Mouse (Mus musculus): ENCODE measurements at regions not wholly inside any gene's neighbourhood (a gene's known extent, or its start where the extent isn't known, plus 50 kb on each side); places are given as distances from the start of the nearest gene placed in this dataset.

DNA sequence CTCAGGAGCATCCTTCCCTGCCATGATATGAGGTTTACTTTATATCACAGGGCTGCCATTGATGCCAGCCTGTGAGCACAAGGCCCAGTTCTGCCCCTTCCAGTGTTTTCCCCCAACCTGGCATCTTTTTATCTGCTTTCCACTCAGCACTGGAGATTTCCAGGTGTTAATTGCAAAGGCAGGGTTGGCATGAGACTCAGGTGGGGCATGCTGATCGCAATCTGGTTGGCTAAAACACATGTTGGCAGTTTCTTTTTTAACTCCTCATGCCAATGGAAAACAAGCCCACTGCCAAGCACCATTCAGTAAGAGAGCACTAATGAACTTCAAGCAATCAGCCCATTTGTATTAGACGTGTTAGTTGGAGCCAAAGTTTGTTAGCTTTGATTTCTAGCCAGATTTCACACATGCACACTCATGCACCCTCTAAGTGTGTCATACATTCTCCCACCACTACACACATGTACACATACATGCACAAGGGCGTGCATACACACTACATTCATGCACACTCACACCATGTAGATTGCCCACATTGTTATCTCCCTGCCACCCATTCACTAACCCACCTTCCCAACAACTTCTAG, 192.5 kb upstream of the Gmds start:
- Histone ChIP-seq H3K4me3 (no peak overlapping the region), H3K9me3 (no peaks in the 10 kb centered on the region), H3K4me1 (no peaks in the 10 kb centered on the region), H3K27me3 (no peaks in the 10 kb centered on the region), H3K36me3 (no peaks in the 10 kb centered on the region), H3K27ac (replicated peaks) (no peak overlapping the region), H3K4me2 (replicated peaks) (no peak overlapping the region), H3K9ac (replicated peaks) (no peak overlapping the region)
- no peak for ATAC-seq (ENCODE audit: low FRiP score, low read depth)
- WGBS = 80% methylated on average over 3 of the region's 3 CpGs

- ATAC-seq (ENCODE audit: low FRiP score, low read depth) = no peak
- Histone ChIP-seq H3K27ac (replicated peaks) (no peak overlapping the region), H3K27me3 (no peaks in the 10 kb centered on the region), H3K4me2 (replicated peaks) (no peak overlapping the region), H3K4me1 (no peaks in the 10 kb centered on the region), H3K9me3 (no peaks in the 10 kb centered on the region), H3K36me3 (no peaks in the 10 kb centered on the region), H3K4me3 (no peak overlapping the region), H3K9ac (replicated peaks) (no peak overlapping the region)
- WGBS = 77% methylated on average over 16 of the region's 16 CpGs
Measured at GRCm38 (mm10) chr13:32518611-32519344, 180.2 kb upstream of the Gmds start.

DNA sequence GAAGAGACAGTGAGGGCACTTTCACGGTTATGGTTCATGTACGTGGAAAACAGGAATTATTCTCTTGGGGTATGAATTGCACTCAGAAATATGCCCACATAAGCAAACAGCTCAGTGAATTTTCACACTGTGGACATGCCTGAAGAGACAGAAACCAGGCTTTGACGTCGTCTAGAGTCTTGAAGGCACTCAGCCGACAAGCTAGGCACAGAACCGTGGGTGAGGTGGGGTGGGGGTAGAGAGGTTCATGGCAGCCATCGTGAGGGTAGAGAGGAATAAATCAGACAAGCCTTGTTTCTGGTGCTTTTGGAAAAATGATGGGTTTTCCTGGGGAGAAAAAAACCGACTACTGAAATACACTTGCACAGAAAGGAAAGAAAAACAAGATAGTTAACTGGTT, 179.0 kb upstream of the Gmds start:
- Histone ChIP-seq H3K36me3 (no peaks in the 10 kb centered on the region), H3K27me3 (no peaks in the 10 kb centered on the region), H3K4me1 (no peaks in the 10 kb centered on the region), H3K4me2 (replicated peaks) (no peak overlapping the region), H3K27ac (replicated peaks) (no peak overlapping the region), H3K9ac (replicated peaks) (no peak overlapping the region), H3K9me3 (no peaks in the 10 kb centered on the region), H3K4me3 (no peak overlapping the region)
- WGBS = 83% methylated on average over 8 of the region's 8 CpGs
- no peak for ATAC-seq (ENCODE audit: low FRiP score, low read depth)

DNA sequence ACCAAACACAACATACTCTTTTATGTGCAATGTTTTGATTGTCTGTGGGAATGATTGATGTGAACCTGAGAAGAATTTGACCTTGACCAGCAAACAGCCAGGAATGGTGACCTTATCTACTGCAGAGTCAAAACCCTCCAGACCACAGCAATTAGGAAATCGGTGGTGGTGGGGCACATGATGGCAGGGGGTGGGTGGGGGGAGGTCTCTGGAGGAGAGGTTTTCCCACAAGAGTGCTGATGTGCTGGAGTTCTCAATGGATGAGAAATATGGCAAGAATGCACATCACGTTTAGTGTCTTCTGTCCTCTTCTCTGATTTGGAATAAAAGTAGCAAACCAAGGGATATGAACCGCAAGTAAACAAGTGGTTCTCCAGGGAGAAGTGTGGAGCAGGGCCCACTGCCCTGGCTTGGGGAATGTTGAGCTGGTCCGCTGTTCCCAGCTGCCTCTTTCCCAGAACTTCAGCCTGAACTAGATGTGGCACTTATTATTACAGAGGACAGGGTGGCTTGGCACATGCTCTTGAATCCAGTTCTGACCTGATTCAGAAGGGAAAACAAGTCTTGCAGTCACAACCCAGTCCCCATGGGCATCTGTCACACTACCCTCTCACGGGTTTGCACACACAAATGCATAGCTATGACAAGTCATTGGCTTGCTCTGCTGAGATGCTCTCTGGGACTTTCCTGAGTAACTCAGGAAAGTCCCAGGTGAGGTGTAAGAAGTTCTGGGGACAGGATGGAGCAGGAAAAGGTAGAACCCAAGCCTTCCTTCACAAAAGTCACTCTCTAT, 170.9 kb upstream of the Gmds start:
- ATAC-seq (ENCODE audit: low FRiP score, low read depth) = no peak
- no peaks in the 10 kb centered on the region for H3K4me1 ChIP-seq
- H3K9ac ChIP-seq (replicated peaks) = no peak overlapping the region
- no peaks in the 10 kb centered on the region for H3K36me3 ChIP-seq
- no peaks in the 10 kb centered on the region for H3K27me3 ChIP-seq
- WGBS = 77% methylated on average over 5 of the region's 5 CpGs
- no peaks in the 10 kb centered on the region for H3K9me3 ChIP-seq
- no peak overlapping the region for H3K4me3 ChIP-seq
- H3K4me2 ChIP-seq (replicated peaks) = no peak overlapping the region
- H3K27ac ChIP-seq (replicated peaks) = no peak overlapping the region

GRCm38 (mm10) chr13:32508447-32508846, 169.9 kb upstream of the Gmds start:
- no peak for ATAC-seq (ENCODE audit: low FRiP score, low read depth)
- 87% methylated on average over 3 of the region's 3 CpGs for WGBS
- Histone ChIP-seq H3K9ac (replicated peaks) (no peak overlapping the region), H3K4me1 (no peaks in the 10 kb centered on the region), H3K4me3 (no peak overlapping the region), H3K36me3 (no peaks in the 10 kb centered on the region), H3K9me3 (no peaks in the 10 kb centered on the region), H3K27me3 (no peaks in the 10 kb centered on the region), H3K27ac (replicated peaks) (no peak overlapping the region), H3K4me2 (replicated peaks) (no peak overlapping the region)

DNA sequence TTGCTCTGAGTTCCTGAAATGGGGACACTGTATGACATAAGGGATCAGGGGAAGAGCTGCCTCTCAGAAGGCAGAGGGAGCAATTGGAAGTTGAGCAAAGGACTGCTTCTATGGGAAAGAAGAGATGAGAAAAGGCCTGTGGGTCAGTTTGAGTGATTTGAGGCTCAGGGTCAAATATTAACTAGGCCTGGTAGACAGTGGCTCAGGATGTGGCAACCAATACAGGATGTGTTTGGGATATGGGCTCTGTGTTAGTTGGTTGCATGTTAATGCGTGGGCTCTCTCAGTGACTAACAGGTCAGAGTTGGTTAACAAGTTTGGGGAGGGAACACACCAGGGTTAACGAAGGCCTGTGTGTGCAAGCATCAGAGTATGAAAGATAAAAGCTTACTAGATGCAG, 169.3 kb upstream of the Gmds start:
- ATAC-seq (ENCODE audit: low FRiP score, low read depth) = no peak
- H3K36me3 ChIP-seq = no peaks in the 10 kb centered on the region
- no peak overlapping the region for H3K4me2 ChIP-seq (replicated peaks)
- no peaks in the 10 kb centered on the region for H3K4me1 ChIP-seq
- H3K27ac ChIP-seq (replicated peaks) = no peak overlapping the region
- H3K9me3 ChIP-seq = no peaks in the 10 kb centered on the region
- no peak overlapping the region for H3K9ac ChIP-seq (replicated peaks)
- WGBS = 96% methylated on average over 2 of the region's 2 CpGs
- no peaks in the 10 kb centered on the region for H3K27me3 ChIP-seq
- H3K4me3 ChIP-seq = no peak overlapping the region

DNA sequence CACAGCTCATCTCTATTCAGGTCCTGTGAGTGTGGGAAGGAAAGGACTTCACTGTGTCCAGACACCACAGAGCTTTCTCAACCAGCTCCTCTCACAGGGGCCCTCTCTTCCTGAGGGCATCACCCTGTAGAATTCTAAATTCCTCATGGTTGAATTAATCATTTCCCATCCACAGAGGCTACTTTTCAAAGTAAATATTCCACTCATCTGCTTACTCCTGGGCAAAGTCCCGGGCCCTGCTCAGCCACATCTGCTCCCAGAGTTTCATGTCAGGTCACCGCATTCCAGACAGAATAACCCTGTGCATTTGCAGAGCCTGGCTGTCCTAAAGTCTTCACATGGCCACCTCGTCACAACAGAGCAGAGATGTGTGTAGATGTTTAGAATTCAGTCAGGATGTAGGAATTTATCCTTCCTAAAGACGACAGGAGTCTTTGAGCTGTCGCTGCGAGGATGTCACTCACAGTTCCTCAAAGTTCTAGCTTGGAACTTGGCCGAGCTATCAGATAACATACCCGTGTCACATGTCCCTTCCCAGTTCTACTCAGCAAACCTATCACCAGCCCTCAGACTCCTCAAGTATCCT, 159.8 kb upstream of the Gmds start:
- Histone ChIP-seq H3K4me3 (no peak overlapping the region), H3K9ac (replicated peaks) (no peak overlapping the region)
- ATAC-seq (ENCODE audit: low FRiP score, low read depth) = no peak

GRCm38 (mm10) chr13:32496263-32496662, 157.7 kb upstream of the Gmds start:
- Histone ChIP-seq H3K4me1 (no peaks in the 10 kb centered on the region), H3K27ac (replicated peaks) (no peak overlapping the region), H3K4me3 (no peak overlapping the region), H3K36me3 (no peaks in the 10 kb centered on the region), H3K27me3 (no peaks in the 10 kb centered on the region), H3K9me3 (no peaks in the 10 kb centered on the region), H3K9ac (replicated peaks) (no peak overlapping the region), H3K4me2 (replicated peaks) (no peak overlapping the region)
- WGBS = 86% methylated on average over 2 of the region's 2 CpGs
- no peak for ATAC-seq (ENCODE audit: low FRiP score, low read depth)

More for the DNA sequence above, 159.8 kb upstream of the Gmds start:
- WGBS = 73% methylated on average over 8 of the region's 8 CpGs
- no peaks in the 10 kb centered on the region for H3K27me3 ChIP-seq
- H3K27ac ChIP-seq (replicated peaks) = no peak overlapping the region
- no peaks in the 10 kb centered on the region for H3K4me1 ChIP-seq
- H3K4me2 ChIP-seq (replicated peaks) = no peak overlapping the region
- no peaks in the 10 kb centered on the region for H3K9me3 ChIP-seq
- no peaks in the 10 kb centered on the region for H3K36me3 ChIP-seq

GRCm38 (mm10) chr13:32495063-32495462, 156.5 kb upstream of the Gmds start:
- ATAC-seq (ENCODE audit: low FRiP score, low read depth) = no peak
- H3K36me3 ChIP-seq = no peaks in the 10 kb centered on the region
- no peak overlapping the region for H3K9ac ChIP-seq (replicated peaks)
- no peaks in the 10 kb centered on the region for H3K27me3 ChIP-seq
- H3K4me3 ChIP-seq = no peak overlapping the region
- no peak overlapping the region for H3K4me2 ChIP-seq (replicated peaks)
- no peaks in the 10 kb centered on the region for H3K4me1 ChIP-seq
- H3K27ac ChIP-seq (replicated peaks) = no peak overlapping the region
- 75% methylated on average over 6 of the region's 6 CpGs for WGBS
- H3K9me3 ChIP-seq = no peaks in the 10 kb centered on the region

GRCm38 (mm10) chr13:32493806-32494205, 155.3 kb upstream of the Gmds start:
- H3K4me1 ChIP-seq = no peaks in the 10 kb centered on the region
- WGBS = 64% methylated on average over 7 of the region's 7 CpGs
- H3K36me3 ChIP-seq = no peaks in the 10 kb centered on the region
- no peaks in the 10 kb centered on the region for H3K9me3 ChIP-seq
- no peak overlapping the region for H3K27ac ChIP-seq (replicated peaks)
- H3K27me3 ChIP-seq = no peaks in the 10 kb centered on the region
- H3K9ac ChIP-seq (replicated peaks) = no peak overlapping the region
- H3K4me3 ChIP-seq = no peak overlapping the region
- H3K4me2 ChIP-seq (replicated peaks) = no peak overlapping the region
- ATAC-seq (ENCODE audit: low FRiP score, low read depth) = no peak

- no peak for ATAC-seq (ENCODE audit: low FRiP score, low read depth)
- Histone ChIP-seq H3K27ac (replicated peaks) (no peak overlapping the region), H3K9me3 (no peaks in the 10 kb centered on the region), H3K9ac (replicated peaks) (no peak overlapping the region), H3K4me3 (no peak overlapping the region), H3K36me3 (no peaks in the 10 kb centered on the region), H3K4me1 (no peaks in the 10 kb centered on the region), H3K4me2 (replicated peaks) (no peak overlapping the region), H3K27me3 (no peaks in the 10 kb centered on the region)
- 29% methylated on average over 7 of the region's 7 CpGs for WGBS
Measured at GRCm38 (mm10) chr13:32493309-32493708, 154.8 kb upstream of the Gmds start.

- Histone ChIP-seq H3K27ac (replicated peaks) (no peak overlapping the region), H3K36me3 (no peaks in the 10 kb centered on the region), H3K4me2 (replicated peaks) (no peak overlapping the region), H3K9ac (replicated peaks) (no peak overlapping the region), H3K9me3 (no peaks in the 10 kb centered on the region), H3K27me3 (no peaks in the 10 kb centered on the region), H3K4me1 (no peaks in the 10 kb centered on the region), H3K4me3 (no peak overlapping the region)
- WGBS = 84% methylated on average over 7 of the region's 7 CpGs
- no peak for ATAC-seq (ENCODE audit: low FRiP score, low read depth)
Measured at GRCm38 (mm10) chr13:32492566-32492965, 154.0 kb upstream of the Gmds start.
